Mouse (Mus musculus): ENCODE data around the gene Mageb18.
"Not testable (repeated sequence)": the region's sequence is repeated elsewhere in the genome, so short reads cannot be mapped to it uniquely, and the experiment has no call there.

Mageb18 gene

DNA sequence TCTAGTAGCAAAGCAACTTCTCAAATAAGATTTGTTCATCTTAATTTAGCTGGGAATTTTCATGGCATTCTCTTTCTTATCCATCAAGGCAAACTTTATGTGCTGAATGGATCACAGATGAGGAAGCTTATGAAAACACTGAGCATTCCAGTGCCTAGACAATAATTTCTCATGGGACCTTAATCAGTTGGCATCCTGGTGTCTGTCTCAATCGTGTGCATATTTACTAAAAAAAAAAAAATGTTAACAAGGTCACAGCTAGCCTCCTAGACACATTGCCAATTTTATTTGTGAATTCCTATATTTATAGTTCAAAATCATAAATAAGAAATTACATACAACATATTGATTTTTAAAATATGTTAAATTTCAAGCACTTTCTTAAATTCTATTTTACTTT, at the start of gene Mageb18:
Gene Mageb18 (minus strand): TSS at position 101 of the 400 bp plus-strand sequence.
- DNase-seq (ENCODE audit: low read depth, low spot score), result no peak

DNA sequence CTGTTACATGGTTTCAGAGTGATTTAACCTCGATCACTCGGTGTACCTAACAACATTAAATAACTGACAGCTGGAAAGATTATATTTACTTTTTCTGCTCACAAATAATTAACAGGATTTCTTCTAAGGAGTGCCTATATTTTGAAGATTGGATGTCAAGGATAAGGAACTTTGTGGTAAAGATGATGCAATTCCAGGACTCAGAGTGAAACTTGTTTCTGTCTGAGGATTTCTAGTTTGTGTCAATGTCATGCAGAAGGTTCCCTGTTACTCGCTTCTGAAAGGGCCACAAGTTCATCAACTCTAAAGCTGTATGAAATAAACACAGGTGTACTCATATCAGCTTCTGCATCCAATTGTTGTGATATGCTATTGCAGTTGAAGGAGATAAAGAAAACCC, 13.4 kb upstream of the Mageb18 start:
- DNase-seq (ENCODE audit: low read depth, low spot score), result no peak

DNA sequence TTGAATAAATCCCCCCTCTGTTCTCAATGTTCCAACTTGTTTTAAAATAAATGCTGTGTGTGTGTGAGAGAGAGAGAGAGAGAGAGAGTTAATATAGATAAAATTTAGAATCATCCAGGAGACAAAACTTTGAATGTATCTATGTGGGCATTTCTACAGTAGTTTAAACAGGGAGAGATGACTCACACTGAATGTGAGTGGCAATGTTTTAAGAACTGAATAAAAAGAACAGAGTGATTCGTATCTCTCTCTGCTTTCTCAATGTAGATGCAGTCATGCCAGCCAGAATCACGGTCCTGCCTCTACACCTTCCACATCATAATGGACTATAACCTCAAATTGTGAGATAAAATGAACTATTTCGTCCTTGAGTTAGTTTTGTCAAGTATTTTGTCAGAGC, 11.1 kb upstream of the Mageb18 start:
- DNase-seq (ENCODE audit: low read depth, low spot score), result no peak

DNA sequence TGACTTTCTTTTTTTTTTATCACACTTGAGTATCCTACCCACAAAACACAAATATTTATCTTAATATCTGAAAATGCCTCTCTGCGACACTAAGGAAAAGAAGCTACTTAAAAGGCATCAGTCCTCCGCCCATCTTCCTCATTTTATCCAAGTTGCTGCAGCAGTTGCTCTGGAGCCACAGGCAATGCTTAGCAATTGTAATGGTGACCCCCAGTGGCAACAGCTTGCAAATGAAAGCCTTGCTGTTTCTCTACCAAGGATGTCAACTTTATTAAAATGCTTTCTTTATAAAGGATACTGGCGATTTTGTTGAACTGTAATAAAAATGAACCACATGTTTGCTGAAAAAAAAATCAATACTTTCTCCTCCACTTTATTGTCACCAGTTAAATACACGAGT, 2.0 kb downstream of the Mageb18 start:
- peak; percentile 5 for DNase-seq (ENCODE audit: low read depth, low spot score)

DNA sequence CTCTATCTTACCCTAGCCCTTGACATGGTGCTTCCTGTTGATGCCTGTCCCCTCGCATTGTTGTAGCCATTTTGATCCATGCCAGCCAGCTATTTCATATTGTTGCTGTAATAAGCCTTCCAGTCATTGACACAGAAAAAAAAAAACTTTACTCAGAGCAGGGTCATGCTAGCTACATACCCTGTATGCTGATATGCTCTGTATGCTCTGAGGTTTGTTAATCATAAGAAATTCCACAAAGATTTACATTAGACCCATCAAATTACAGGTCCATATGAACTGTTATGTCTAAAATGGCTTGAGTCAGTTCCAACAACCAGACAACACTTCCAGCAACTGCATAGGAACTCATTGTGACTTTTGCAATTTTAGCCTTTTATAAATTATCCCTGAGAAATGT, 71.5 kb downstream of the Mageb18 start:
- no peak for DNase-seq (ENCODE audit: low read depth, low spot score)

DNA sequence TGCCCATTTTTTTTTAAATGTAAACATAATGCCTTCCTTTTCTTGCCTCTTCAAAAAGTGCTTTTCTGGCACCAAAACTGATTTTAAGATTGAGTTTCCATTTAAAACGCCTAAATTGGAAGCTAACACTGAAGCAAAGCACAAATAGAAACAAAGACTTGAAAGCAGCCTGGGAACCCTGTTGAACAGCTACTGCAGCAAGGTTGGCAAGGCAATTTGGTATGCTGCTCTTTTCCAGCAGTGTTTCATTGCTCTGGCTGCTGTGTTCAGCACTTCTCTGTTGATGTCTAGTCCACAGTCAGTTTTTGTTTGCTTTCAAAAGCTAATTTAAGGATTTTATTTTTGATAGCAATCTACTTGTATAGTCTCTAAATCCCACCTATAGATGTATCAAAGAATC, 101.1 kb downstream of the Mageb18 start:
- DNase-seq (ENCODE audit: low read depth, low spot score), result no peak

DNA sequence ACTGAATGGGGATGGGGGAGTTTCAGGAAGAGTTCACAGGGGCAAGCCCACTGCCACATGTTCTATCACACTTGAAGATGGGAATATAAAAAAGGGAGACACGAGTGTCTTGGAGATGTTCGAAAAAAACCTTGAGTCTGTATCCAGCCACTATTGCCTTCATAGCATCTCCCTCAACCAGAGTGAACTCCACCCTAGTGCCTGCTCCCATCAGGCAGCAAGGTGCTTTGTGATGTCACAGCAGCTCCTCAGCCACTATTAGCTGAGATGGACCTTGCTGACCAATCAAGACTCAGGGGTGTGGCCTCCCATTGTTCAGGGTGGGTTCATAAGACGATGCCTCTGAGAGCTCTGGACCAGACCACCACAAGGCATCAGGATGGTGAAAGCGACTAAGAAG, 109.7 kb downstream of the Mageb18 start, which contains the start of gene Gm5941:
Gene Gm5941 (plus strand): TSS at position 301 of the 400 bp plus-strand sequence.
- DNase-seq (ENCODE audit: low read depth, low spot score), result not testable (repeated sequence)

DNA sequence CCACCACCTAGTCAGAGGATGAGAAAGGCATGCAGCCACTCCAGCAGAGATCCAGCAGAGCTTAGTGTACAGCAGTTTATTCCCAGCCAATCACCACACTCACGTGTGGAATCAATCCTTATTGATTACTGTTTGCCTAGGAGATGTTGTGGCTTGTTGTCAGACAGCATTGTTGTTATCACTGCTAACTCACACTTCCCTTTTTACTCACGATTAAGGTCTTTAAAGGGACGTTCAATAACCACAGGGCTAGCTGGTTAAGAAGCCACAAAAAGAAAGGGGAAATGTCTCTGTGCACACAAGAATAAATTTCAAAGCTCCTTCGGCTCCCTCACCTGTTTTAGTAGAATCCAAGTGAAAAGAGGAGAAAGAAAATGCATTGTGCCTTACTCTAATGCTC, 134.6 kb downstream of the Mageb18 start:
- DNase-seq (ENCODE audit: low read depth, low spot score), result no peak

DNA sequence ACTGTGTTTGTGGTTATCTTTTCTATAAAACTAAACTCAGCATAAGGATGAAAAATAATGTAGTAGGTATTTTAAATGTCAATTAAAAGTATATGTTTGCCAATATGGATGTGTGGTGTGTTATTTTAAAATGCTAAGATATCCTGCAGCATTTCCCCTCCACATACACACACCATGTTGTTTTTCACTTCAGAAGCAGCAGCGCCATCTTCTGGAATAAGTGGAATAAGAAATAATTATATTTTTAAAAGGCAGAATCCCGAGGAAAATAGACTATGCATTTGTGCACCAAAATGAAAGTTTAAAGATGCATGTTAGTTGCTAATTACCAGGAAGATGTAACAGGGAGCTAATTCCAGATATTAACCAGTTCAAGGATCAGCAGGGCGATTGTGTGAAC, 138.9 kb downstream of the Mageb18 start:
- DNase-seq (ENCODE audit: low read depth, low spot score), result no peak

DNA sequence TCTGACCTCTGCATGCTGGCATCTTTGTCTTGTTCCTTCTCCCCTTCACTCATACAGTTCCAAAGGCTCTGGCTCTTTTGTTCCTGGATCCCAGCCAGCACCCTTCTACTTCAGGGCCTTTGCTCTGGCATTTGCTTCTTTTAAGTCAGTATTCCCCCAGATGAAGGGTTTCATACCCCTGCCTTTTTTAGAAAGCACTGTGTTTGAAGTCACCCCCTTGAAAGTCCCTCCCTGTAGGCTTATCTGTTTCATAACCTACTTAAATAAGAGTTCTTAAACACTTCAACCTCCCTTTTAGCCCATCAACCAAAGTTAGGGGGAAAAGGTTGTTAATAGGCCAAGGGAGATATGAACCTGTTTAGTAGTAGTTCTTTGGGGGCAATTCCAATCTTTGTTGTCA, 212.0 kb downstream of the Mageb18 start:
- no peak for DNase-seq (ENCODE audit: low read depth, low spot score)

DNA sequence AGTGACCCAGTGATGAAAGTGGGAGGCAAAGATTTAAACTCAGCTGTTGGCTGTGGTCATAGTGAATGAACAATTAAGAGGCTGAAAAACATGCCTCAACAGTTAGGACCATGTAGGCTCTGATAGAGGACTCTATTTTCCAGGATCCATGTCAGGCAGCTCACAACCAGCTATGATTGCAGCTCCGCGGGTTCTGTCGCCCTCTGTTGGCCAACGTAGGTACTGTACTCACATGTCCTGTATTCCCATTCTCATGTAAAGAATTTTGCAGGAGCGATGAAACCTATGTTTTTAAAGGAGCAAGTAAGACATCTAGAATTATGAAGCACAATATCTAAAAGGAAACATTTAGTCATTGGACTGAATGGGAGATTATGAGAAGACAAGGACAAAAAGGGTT, 256.4 kb downstream of the Mageb18 start:
- DNase-seq (ENCODE audit: low read depth, low spot score), result peak; percentile 45

DNA sequence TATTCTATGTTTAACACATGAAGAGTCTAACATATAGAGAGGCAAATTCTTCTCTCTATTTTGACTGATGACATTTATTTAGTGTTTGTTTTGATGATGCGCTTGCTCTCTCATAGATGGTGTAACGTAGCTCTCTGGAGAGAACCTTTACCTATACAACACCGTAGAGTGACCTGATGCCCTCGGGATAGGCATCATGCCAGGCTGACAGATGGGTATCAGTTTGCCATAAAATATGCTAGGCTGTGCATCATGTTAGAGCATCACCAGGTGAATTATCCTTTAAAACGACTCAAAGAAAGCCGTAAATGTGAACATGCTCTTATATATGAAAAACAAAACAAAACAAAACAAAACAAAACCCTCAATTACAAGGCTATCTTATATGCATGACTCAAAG, 258.5 kb downstream of the Mageb18 start:
- DNase-seq (ENCODE audit: low read depth, low spot score), result no peak

DNA sequence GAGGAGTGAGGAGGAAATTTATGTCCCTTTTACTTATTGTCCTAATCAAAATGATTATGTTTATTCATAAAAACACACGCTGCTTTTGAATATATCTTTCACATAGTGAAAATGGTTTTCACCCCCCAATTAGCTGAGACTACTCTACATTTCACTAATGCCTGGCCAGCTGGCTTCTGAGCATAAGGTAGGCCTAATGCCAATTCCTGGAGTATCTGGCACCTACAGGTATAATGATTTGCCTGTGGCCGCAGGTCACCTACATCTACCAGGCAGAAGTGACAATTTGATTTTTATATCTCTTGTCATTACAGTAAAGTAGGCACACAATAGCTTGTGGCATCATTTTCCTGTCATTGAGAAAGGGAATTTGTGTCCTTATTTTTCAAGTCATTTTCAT, 259.8 kb downstream of the Mageb18 start:
- no peak for DNase-seq (ENCODE audit: low read depth, low spot score)

DNA sequence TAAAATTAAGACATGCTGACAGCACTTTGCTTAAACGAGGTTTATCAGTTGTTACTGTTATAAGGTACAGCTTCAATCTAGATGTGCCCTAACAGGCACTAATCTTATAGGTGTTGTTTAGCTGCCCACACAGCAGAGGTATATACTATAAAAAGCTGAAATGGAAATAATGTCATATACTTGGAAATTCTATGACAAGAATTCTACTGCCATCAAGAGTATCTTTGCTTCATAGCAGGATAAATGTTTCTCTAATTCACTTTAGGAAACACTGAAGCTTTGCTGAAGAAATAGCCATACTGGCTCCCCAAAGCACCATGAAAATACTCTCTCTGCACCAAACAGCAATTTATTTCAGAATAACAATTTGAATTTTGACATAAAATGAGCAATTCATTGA, 265.9 kb downstream of the Mageb18 start:
- DNase-seq (ENCODE audit: low read depth, low spot score), result no peak

DNA sequence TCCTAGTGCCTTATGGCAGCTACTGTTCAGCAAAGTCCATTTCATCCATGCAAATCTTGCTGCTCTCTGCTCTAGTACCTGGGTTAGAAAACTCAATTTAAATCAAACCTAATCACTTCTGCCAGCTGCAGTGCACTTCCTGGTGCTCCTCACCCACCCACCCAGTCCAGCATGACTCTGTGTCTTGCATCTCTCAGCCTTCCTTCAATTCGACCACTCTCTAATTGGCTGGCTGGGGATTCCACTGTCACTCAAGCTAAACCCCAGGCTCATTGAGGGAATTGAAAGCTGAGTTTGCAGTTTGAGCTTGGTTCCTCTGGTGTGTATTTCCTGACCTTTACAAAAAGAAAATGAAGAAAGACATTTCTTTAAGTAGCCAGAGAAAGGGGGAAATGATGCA, 275.8 kb downstream of the Mageb18 start:
- DNase-seq (ENCODE audit: low read depth, low spot score), result no peak

DNA sequence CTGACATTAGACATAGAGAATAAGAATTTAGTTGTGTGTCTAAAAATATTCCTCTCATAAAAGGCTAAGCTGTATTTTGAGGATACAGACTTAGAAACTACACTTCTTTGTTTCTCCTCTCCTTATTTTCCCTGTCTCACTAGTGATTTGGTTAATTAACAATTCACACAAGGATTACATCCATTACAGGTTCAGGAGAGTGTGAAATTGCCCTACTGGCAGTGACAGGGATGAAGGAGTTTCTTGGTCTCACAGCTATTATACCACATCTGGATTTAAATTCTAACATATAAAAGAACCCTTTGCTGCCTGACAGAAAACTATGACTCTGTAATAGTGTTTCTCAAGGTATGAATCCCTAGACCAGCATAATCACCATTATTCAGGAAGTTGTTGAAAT, 318.8 kb downstream of the Mageb18 start:
- DNase-seq (ENCODE audit: low read depth, low spot score), result no peak
